Mouse (Mus musculus) embryo, embryonic 11 days (tissue): ENCODE data around the gene Pym1.

Experiments
- DNase-seq: peaks from one replicate; pipeline ENCODE4 v3.0.0-alpha.2; 2015

Gene Pym1

GRCm38 (mm10) chr10:128745946-128746613 is 1.6 kb upstream of the Pym1 start:
- DNase-seq = no peak

- DNase-seq = no peak
Measured at GRCm38 (mm10) chr10:128746972-128747645, 580 bp upstream of the Pym1 start.

- peak; percentile 96 for DNase-seq
Measured at GRCm38 (mm10) chr10:128748252-128748864, 669 bp downstream of the Pym1 start.

- peak; percentile 34 for DNase-seq
Measured at GRCm38 (mm10) chr10:128772895-128773294, 25.2 kb downstream of the Pym1 start.

- DNase-seq = peak; percentile 29
Measured at GRCm38 (mm10) chr10:128773685-128774084, 26.0 kb downstream of the Pym1 start.

- no peak for DNase-seq
Measured at GRCm38 (mm10) chr10:128778441-128778840, 30.8 kb downstream of the Pym1 start.

- DNase-seq = peak; percentile 82
Measured at GRCm38 (mm10) chr10:128779011-128779795, 31.5 kb downstream of the Pym1 start.

- DNase-seq = no peak
Measured at GRCm38 (mm10) chr10:128780200-128780599, 32.5 kb downstream of the Pym1 start.

GRCm38 (mm10) chr10:128790398-128791124 is 42.9 kb downstream of the Pym1 start, which contains the start of gene Mmp19:
Gene Mmp19, plus strand, starts transcription at chr10:128790910.
- no peak for DNase-seq

- no peak for DNase-seq
Measured at GRCm38 (mm10) chr10:128792041-128792440, 44.4 kb downstream of the Pym1 start.

- no peak for DNase-seq
Measured at GRCm38 (mm10) chr10:128793258-128793657, 45.6 kb downstream of the Pym1 start.

- no peak for DNase-seq
Measured at GRCm38 (mm10) chr10:128794391-128794790, 46.7 kb downstream of the Pym1 start.

GRCm38 (mm10) chr10:128795581-128795980 is 47.9 kb downstream of the Pym1 start:
- DNase-seq = no peak

GRCm38 (mm10) chr10:128798676-128799075 is 51.0 kb downstream of the Pym1 start:
- no peak for DNase-seq

- DNase-seq = no peak
Measured at GRCm38 (mm10) chr10:128801981-128802495, 54.3 kb downstream of the Pym1 start.

- DNase-seq = no peak
Measured at GRCm38 (mm10) chr10:128802956-128803355, 55.3 kb downstream of the Pym1 start.

GRCm38 (mm10) chr10:128803361-128803760 is 55.7 kb downstream of the Pym1 start:
- peak; percentile 11 for DNase-seq

- DNase-seq = peak; percentile 59
Measured at GRCm38 (mm10) chr10:128803771-128804270, 56.1 kb downstream of the Pym1 start, which contains the start of gene Dnajc14. Gene Dnajc14, plus strand, starts transcription at chr10:128804062.

- DNase-seq = peak; percentile 84
Measured at GRCm38 (mm10) chr10:128804271-128805091, 56.8 kb downstream of the Pym1 start, which contains the start of gene Tmem198b. Gene Tmem198b, minus strand, starts transcription at chr10:128804370.

GRCm38 (mm10) chr10:128805092-128806000 is 57.7 kb downstream of the Pym1 start:
- peak; percentile 99 for DNase-seq
